Mouse (Mus musculus) limb, embryonic 14.5 days (tissue): ENCODE results near the gene Fancd2. TPM values are rescaled to one million over a fixed set of nuclear protein-coding genes. Genes with fewer than 3 reads are reported as not detected.

Experiments
- ATAC-seq: fragments of 200-750 bp; cut with Nextera tagmentation; 2 replicates; pipeline ENCODE4 v1.8.0; 2017; ENCODE audit warnings: low read depth, moderate number of reproducible peaks, moderate TSS enrichment; ENCODE audit not compliant: low FRiP score
- DNase-seq: peaks from one replicate; pipeline ENCODE4 v3.0.0-alpha.2; 2015; ENCODE audit warnings: low spot score
- H3K27ac ChIP-seq: fragments of 300-500 bp; sonication (generic); replicated peaks from 2 replicates; pipeline ENCODE4 v1.5.1; 2014; ENCODE audit warnings: low read depth, mild to moderate bottlenecking, low read length, moderate library complexity, mixed read lengths
- H3K27me3 ChIP-seq: fragments of 300-500 bp; sonication (generic); 2 replicates; pipeline ENCODE4 v1.6.1; 2014; ENCODE audit warnings: low read length, mixed read lengths; ENCODE audit not compliant: control insufficient read depth, insufficient read depth
- H3K36me3 ChIP-seq: fragments of 300-500 bp; sonication (generic); 2 replicates; pipeline ENCODE4 v1.6.1; 2014; ENCODE audit warnings: mild to moderate bottlenecking, low read length, moderate library complexity, mixed read lengths; ENCODE audit not compliant: control insufficient read depth, insufficient read depth
- H3K4me1 ChIP-seq: fragments of 300-500 bp; sonication (generic); 2 replicates; pipeline ENCODE4 v1.6.1; 2014; ENCODE audit warnings: antibody characterized with exemption, low read length, mixed read lengths; ENCODE audit not compliant: control insufficient read depth, insufficient read depth
- H3K4me2 ChIP-seq: fragments of 300-500 bp; sonication (generic); replicated peaks from 2 replicates; pipeline ENCODE4 v1.6.1; 2014; ENCODE audit warnings: low read depth, mild to moderate bottlenecking, low read length, moderate library complexity; ENCODE audit not compliant: severe bottlenecking
- H3K4me3 ChIP-seq: fragments of 300-500 bp; sonication (generic); replicated peaks from 2 replicates; pipeline ENCODE4 v1.5.1; 2014; ENCODE audit warnings: low read length
- H3K9ac ChIP-seq: fragments of 300-500 bp; sonication (generic); 2 replicates; pipeline ENCODE4 v1.6.1; 2014; ENCODE audit warnings: mild to moderate bottlenecking, low read depth, low read length, moderate library complexity; ENCODE audit not compliant: severe bottlenecking
- H3K9me3 ChIP-seq: fragments of 300-500 bp; sonication (generic); 2 replicates; pipeline ENCODE4 v1.6.1; 2016; ENCODE audit warnings: low read length; ENCODE audit not compliant: control insufficient read depth
- POLR2A ChIP-seq: fragments of 200-500 bp; IDR thresholded peaks from 2 replicates; pipeline ENCODE4 v1.8.0; 2012; ENCODE audit warnings: inconsistent platforms, mild to moderate bottlenecking, moderate library complexity, borderline replicate concordance; ENCODE audit not compliant: insufficient read depth, insufficient read length; ENCODE audit errors: extremely low read depth
- WGBS: fragments of 180-500 bp; shearing (Covaris S2); extraction: QIAGEN DNeasy Blood & Tissue Kit; methylation state at CpG from one replicate; pipeline ENCODE4 v1.1.7; 2014; 5-methylcytosine and 5-hydroxymethylcytosine counted together
- polyA plus RNA-seq, 2 experiments: library from polyadenylated mRNA; depleted of rRNA in 1 of 2; stranded (reverse) in 1 of 2; unstranded in 1 of 2; fragments of >200 nt; fragmentation: Nextera tagmentation in 1 of 2; extraction: Ambion mirVana in 1 of 2; gene quantifications; 2 replicates each; pipeline versions ENCODE4 v1.2.1 to v1.2.3; 2012 to 2014

Fancd2 gene
- polyA plus RNA-seq, 2 experiments: 7.5 to 12.8 TPM

GRCm38 (mm10) chr6:113586466-113587183 lies 55.1 kb downstream of the Fancd2 start:
- DNase-seq (no peak), ATAC-seq (no peak)
- H3K36me3 ChIP-seq: 0 out of 2 replicates have a peak, but pooled peaks cover 6% of the 10 kb centered on the region
- no peak overlapping the region for H3K4me3 ChIP-seq
- no peaks in the 10 kb centered on the region for H3K4me1 ChIP-seq
- H3K27ac ChIP-seq: no peak overlapping the region
- H3K27me3 ChIP-seq: no peaks in the 10 kb centered on the region
- no peak overlapping the region for H3K9ac ChIP-seq
- no peak for TF ChIP-seq POLR2A
- H3K4me2 ChIP-seq: no peak overlapping the region
- no peaks in the 10 kb centered on the region for H3K9me3 ChIP-seq
- WGBS: 84% methylated on average over 5 of the region's 5 CpGs

DNA sequence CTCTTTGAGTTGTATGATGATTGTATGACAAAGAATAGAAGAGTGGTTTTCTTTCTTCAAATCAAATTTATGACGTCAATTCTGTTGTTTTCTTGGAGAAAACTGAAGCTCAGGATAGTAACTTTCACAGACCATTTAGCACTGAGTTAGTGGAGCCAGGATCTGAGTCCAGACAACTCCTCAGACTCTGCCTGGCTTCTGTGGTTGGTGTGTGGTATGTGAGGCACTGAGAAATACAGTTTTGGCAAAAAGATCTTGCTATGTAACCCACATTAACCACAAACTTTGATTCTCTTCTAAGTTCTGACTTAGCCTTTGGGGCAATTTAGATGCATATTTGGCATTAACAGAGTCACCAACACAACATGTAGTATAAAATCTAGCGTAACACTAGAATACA lies 61.2 kb downstream of the Fancd2 start:
- Histone ChIP-seq H3K9me3 (no peaks in the 10 kb centered on the region), H3K27ac (no peak overlapping the region), H3K4me2 (no peak overlapping the region), H3K36me3 (no peaks in the 10 kb centered on the region), H3K4me1 (no peaks in the 10 kb centered on the region), H3K4me3 (no peak overlapping the region), H3K9ac (no peak overlapping the region), H3K27me3 (no peaks in the 10 kb centered on the region)
- ATAC-seq (no peak), DNase-seq (no peak)
- WGBS: 92% methylated on average over 2 of the region's 2 CpGs
- TF ChIP-seq POLR2A: no peak

DNA sequence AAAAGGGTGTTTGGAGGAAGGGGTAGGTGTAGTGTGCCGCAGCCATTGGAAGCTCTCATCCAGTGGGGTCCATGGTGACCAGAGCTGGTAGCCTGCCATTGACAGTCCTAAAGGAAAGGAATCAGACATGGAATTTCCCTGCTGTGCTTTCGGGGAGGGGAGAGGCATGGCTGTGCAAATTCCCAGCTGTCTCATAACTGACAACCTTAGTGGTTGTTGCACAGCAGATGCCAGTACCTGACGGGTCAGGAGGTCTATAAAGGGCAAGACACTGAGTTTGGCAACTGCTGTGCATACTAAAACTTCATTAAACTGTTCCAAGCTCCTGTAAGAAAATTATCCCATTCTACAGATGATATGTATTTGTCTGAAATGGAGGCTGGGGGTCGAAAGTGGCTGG lies 66.5 kb downstream of the Fancd2 start:
- no peaks in the 10 kb centered on the region for H3K27me3 ChIP-seq

GRCm38 (mm10) chr6:113599833-113600232 lies 68.4 kb downstream of the Fancd2 start:
- Histone ChIP-seq H3K4me2 (no peak overlapping the region), H3K27ac (no peak overlapping the region), H3K9ac (no peak overlapping the region), H3K4me1 (no peaks in the 10 kb centered on the region), H3K27me3 (no peaks in the 10 kb centered on the region), H3K4me3 (no peak overlapping the region), H3K9me3 (no peaks in the 10 kb centered on the region), H3K36me3 (no peaks in the 10 kb centered on the region)
- no peak for TF ChIP-seq POLR2A
- WGBS: 74% methylated on average over 5 of the region's 5 CpGs
- DNase-seq (no peak), ATAC-seq (no peak)

More for the DNA sequence above, 66.5 kb downstream of the Fancd2 start:
- H3K4me2 ChIP-seq: no peak overlapping the region
- ATAC-seq (no peak; the same call in 1 of the 2 replicates), DNase-seq (no peak)
- WGBS: 74% methylated on average over 4 of the region's 4 CpGs
- H3K27ac ChIP-seq: no peak overlapping the region
- no peaks in the 10 kb centered on the region for H3K9me3 ChIP-seq
- no peak overlapping the region for H3K9ac ChIP-seq
- TF ChIP-seq POLR2A: no peak
- H3K4me3 ChIP-seq: no peak overlapping the region
- no peaks in the 10 kb centered on the region for H3K4me1 ChIP-seq
- H3K36me3 ChIP-seq: no peaks in the 10 kb centered on the region

DNA sequence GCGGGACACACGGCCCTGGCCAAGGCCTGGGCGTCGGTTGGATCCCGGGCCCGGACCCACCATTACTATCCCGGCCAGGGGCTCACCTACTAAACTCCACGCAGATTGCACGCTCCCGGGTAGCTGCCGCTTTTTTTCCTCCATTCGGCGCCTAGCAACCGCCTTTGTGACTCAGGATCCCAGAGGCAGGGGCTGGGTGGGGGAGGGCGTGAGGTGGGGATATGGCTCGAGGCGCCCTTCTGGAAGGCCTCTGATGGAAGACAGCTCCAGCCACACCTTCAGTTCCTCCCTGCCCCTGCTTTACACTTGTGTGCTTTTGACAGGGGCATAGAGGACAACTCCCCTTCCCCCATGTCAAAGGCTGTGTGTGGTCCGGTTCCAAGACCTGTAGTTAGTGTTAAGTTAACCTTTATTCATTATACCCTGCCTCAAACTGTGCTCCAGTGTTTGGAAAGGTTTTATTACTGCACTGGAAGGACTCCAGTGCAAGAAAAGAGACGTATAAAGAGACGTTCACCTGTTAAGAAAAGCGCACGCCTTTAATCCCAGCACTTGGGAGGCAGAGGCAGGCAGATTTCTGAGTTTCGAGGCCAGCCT lies 69.2 kb downstream of the Fancd2 start, which contains the start of gene Fancd2os:
TSS of gene Fancd2os (minus strand) at position 173 of the 597 bp plus-strand sequence.
- no peak within 1 kb of the TSS for H3K9ac ChIP-seq
- no peaks in the 10 kb centered on the region for H3K36me3 ChIP-seq
- H3K4me2 ChIP-seq: no peak within 1 kb of the TSS
- no peak within 1 kb of the TSS for H3K4me3 ChIP-seq
- DNase-seq (no peak), ATAC-seq (no peak)
- 38% methylated on average over 23 of the region's 23 CpGs for WGBS
- peaks cover 3% of the 10 kb centered on the region for H3K4me1 ChIP-seq
- no peaks in the 10 kb centered on the region for H3K27me3 ChIP-seq
- no peak within 1 kb of the TSS for H3K27ac ChIP-seq
- no peaks in the 10 kb centered on the region for H3K9me3 ChIP-seq
- no peak for TF ChIP-seq POLR2A
